In the genomic region with DNA sequence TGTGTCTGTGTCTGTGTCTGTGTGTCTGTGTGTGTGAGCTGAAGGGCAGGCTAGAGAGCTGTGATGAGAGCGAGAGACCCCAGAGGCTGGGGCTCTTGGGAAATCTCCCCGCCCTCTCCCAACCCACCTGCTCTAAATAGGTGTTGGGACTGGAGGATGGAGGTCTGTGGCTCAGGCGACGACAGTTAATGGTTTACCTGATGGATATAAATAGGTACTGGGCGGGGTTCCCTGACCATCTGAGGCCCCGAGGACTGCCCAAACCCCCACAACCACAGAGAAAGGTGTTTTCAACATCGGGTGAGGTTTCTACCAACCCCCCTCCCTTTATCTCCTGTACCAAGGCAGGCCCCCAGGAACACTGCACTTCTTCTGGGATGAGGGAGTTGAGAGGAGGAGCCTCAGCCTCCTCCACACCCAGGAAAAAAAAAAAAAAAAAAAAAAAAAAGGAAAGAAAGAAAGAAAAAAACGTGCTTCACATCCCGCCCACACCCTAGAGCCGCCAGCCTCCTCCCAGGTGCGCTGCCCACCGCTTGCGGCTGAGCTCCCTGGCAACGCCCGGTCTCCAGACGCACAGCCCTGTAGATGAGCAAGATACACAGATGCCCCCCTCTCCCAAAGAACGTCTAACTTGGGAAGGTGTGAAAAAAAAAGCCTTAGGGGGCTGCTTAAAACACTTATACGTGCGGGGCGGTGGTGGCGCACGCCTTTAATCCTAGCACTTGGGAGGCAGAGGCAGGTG, we compare ENCODE assay signal across 19 mouse cellular contexts. TPM values are rescaled to one million over a fixed set of nuclear protein-coding genes. Genes with fewer than 3 reads are reported as not detected.
A peak's percentile ranks its signal among the peaks of the same experiment; 100 is the strongest.
DNase-seq lines count a peak whose midpoint lies in the region; ATAC-seq and TF ChIP-seq lines count a peak whose summit lies in the region.
"Had no signal": no experiment of that assay in that cellular context is flagged by ENCODE, and none has a peak within 500 bp of the region (broad histone marks: within the 10 kb centered on the region; RNA-seq: fewer than 3 reads in every experiment).

No protein-coding gene starts in this region.

- no peaks in the 10 kb centered on the region for H3K4me1 ChIP-seq in kidney, embryonic 14.5 days (ENCODE audit: control insufficient read depth, insufficient read depth, low read length)
- peaks cover 67% of the 10 kb centered on the region for H3K4me1 ChIP-seq in E14TG2a.4 (replicated peaks; ENCODE audit: low read depth, low read length)
- H3K4me1 ChIP-seq in hindbrain, embryonic 10.5 days (replicated peaks): peaks cover 20% of the 10 kb centered on the region
- H3K4me1 ChIP-seq: limb, embryonic 13.5 days had no signal

- no peak for TF ChIP-seq CTCF in E14TG2a.4 (conservative IDR thresholded peaks at IDR 0.05; ENCODE audit: low read length)

- no peaks in the 10 kb centered on the region for H3K9me3 ChIP-seq in kidney, embryonic 14.5 days (ENCODE audit: control insufficient read depth, low read length)
- H3K9me3 ChIP-seq in E14TG2a.4 (ENCODE audit: low read length): no peaks in the 10 kb centered on the region
- H3K9me3 ChIP-seq in hindbrain, embryonic 10.5 days: no peaks in the 10 kb centered on the region
- H3K9me3 ChIP-seq: embryonic facial prominence, embryonic 15.5 days; forebrain, embryonic 13.5 days; limb, embryonic 13.5 days had no signal

- H3K27me3 ChIP-seq in kidney, embryonic 14.5 days (ENCODE audit: control insufficient read depth, insufficient read depth, low read length): peaks cover 4% of the 10 kb centered on the region
- peaks cover 13% of the 10 kb centered on the region for H3K27me3 ChIP-seq in E14TG2a.4 (ENCODE audit: insufficient read depth, low read length)
- H3K27me3 ChIP-seq in hindbrain, embryonic 10.5 days (ENCODE audit: insufficient read depth, poor library complexity, severe bottlenecking): peaks cover 46% of the 10 kb centered on the region

- ATAC-seq in kidney, embryonic 14.5 days (ENCODE audit: low FRiP score, low TSS enrichment): no peak
- ATAC-seq: forebrain, embryonic 13.5 days; hindbrain, embryonic 16.5 days had no signal

- H3K9ac ChIP-seq in kidney, embryonic 14.5 days (ENCODE audit: low read depth, low read length): no peak overlapping the region
- H3K9ac ChIP-seq: embryonic facial prominence, embryonic 15.5 days; forebrain, embryonic 13.5 days; limb, embryonic 13.5 days had no signal

- intact Hi-C loops in left cerebral cortex, postnatal 36 days (cut with DNase I): no loop called here

- DNase-seq in kidney, postnatal 14 days: no peak
- DNase-seq in frontal cortex, adult 2 months (ENCODE audit: extremely low spot score in 1 of 2, low spot score in 1 of 2): peak; percentile 70 to 81
- peak; percentile 79 to 84 for DNase-seq in left cerebral cortex, postnatal 36 days (ENCODE audit: low spot score in 2 of 2)
- DNase-seq in thymus, postnatal 14 days: no peak
- DNase-seq in hindbrain, embryonic 10.5 days (ENCODE audit: low spot score): no peak
- DNase-seq in gastrocnemius, postnatal 4 days (ENCODE audit: low spot score in 2 of 2): no peak

- H3K4me2 ChIP-seq in kidney, embryonic 14.5 days (replicated peaks; ENCODE audit: low read depth, low read length): no peak overlapping the region
- H3K4me2 ChIP-seq: embryonic facial prominence, embryonic 15.5 days; forebrain, embryonic 13.5 days; limb, embryonic 13.5 days had no signal

- 68% methylated on average over 22 of the region's 22 CpGs for WGBS in kidney, embryonic 14.5 days
- WGBS in hindbrain, embryonic 10.5 days: 78% methylated on average over 22 of the region's 22 CpGs

- 0 out of 2 replicates have a peak overlapping the region, but pooled peaks have one; percentile 62 for H3K27ac ChIP-seq in kidney, embryonic 14.5 days (ENCODE audit: low read depth, low read length)
- H3K27ac ChIP-seq in hindbrain, embryonic 10.5 days: no peak overlapping the region
- H3K27ac ChIP-seq: embryonic facial prominence, embryonic 15.5 days; forebrain, embryonic 13.5 days; limb, embryonic 13.5 days had no signal

- no peaks in the 10 kb centered on the region for H3K36me3 ChIP-seq in kidney, embryonic 14.5 days (ENCODE audit: control insufficient read depth, insufficient read depth, low read length)
- no peaks in the 10 kb centered on the region for H3K36me3 ChIP-seq in E14TG2a.4 (ENCODE audit: insufficient read depth, low read length)
- H3K36me3 ChIP-seq in hindbrain, embryonic 10.5 days: no peaks in the 10 kb centered on the region
- H3K36me3 ChIP-seq: embryonic facial prominence, embryonic 15.5 days; limb, embryonic 13.5 days had no signal

- H3K4me3 ChIP-seq in kidney, embryonic 14.5 days (ENCODE audit: low read length): no peak overlapping the region
- H3K4me3 ChIP-seq in E14TG2a.4 (replicated peaks; ENCODE audit: low read length): peak overlapping the region; percentile 43
- no peak overlapping the region for H3K4me3 ChIP-seq in hindbrain, embryonic 10.5 days
- H3K4me3 ChIP-seq: embryonic facial prominence, embryonic 15.5 days; forebrain, embryonic 13.5 days; limb, embryonic 13.5 days had no signal

RNA-seq across cellular contexts. Expression of a gene that starts 10.3 kb away (rescaled TPM):
- polyA plus RNA-seq in kidney, embryonic 14.5 days (2014; fragmentation: Nextera tagmentation; extraction: Ambion mirVana): 3.9 and 5.0 TPM in 2 replicates
- 66.4 and 69.8 TPM in 2 replicates for polyA plus RNA-seq in frontal cortex, adult 2 months (2012; rRNA removed)
- 100 to 1,000 TPM; 124 to 169 TPM for total RNA-seq in left cerebral cortex, postnatal 36 days (2021)
- 16.6 and 17.5 TPM in 2 replicates for polyA plus RNA-seq in hindbrain, embryonic 10.5 days (2016; fragmentation: Nextera tagmentation; extraction: Ambion mirVana)
- total RNA-seq in gastrocnemius, postnatal 4 days (2021): 1 to 10 TPM in 1 of 2 experiments, under 1 TPM in 1; 0.75 to 1.3 TPM

RNA-seq across cellular contexts. Expression of a gene that starts 56.8 kb away (rescaled TPM):
- not detected in 2 replicates for polyA plus RNA-seq in kidney, embryonic 14.5 days (2014; fragmentation: Nextera tagmentation; extraction: Ambion mirVana)
- polyA plus RNA-seq in frontal cortex, adult 2 months (2012; rRNA removed): not detected in 2 replicates
- not detected for total RNA-seq in left cerebral cortex, postnatal 36 days (2021)
- polyA plus RNA-seq in hindbrain, embryonic 10.5 days (2016; fragmentation: Nextera tagmentation; extraction: Ambion mirVana): not detected in 2 replicates
- total RNA-seq in gastrocnemius, postnatal 4 days (2021): not detected
- total RNA-seq: common myeloid progenitor, adult 5-6 weeks; megakaryocyte-erythroid progenitor cell, adult 5-6 weeks had no signal
- polyA plus RNA-seq: embryonic facial prominence, embryonic 15.5 days; forebrain, embryonic 13.5 days; gonadal fat pad, adult 2 months; heart, postnatal 0 days; hindbrain, embryonic 16.5 days; large intestine, adult 2 months; limb, embryonic 13.5 days; lung, embryonic 16.5 days; thymus, postnatal 0 days had no signal

Comparison
In these comparisons a context has a peak if more than half of its experiments do, and no peak if none do; other contexts are left out.
1. DNase-seq: peak in frontal cortex, adult 2 months (2 of 2) and left cerebral cortex, postnatal 36 days (2 of 2); none in kidney, postnatal 14 days (single experiment), thymus, postnatal 14 days (single experiment), hindbrain, embryonic 10.5 days (single experiment) and gastrocnemius, postnatal 4 days (0 of 2).